Mouse (Mus musculus) hindbrain, embryonic 10.5 days (tissue): ENCODE measurements at regions not wholly inside any gene's neighbourhood (a gene's known extent, or its start where the extent isn't known, plus 50 kb on each side); places are given as distances from the start of the nearest gene placed in this dataset.
"Not testable (repeated sequence)": the region's sequence is repeated elsewhere in the genome, so short reads cannot be mapped to it uniquely, and the experiment has no call there.

ENCODE experiments used
- DNase-seq: peaks from one replicate; pipeline ENCODE4 v3.0.0-alpha.2; 2017; ENCODE audit warnings: low spot score
- H3K27ac ChIP-seq: fragments of 300-500 bp; sonication (generic); 2 replicates; pipeline ENCODE4 v1.5.1; 2016; ENCODE audit warnings: mild to moderate bottlenecking, moderate library complexity
- H3K27me3 ChIP-seq: fragments of 300-500 bp; sonication (generic); 2 replicates; pipeline ENCODE4 v1.6.1; 2016; ENCODE audit warnings: mild to moderate bottlenecking; ENCODE audit not compliant: poor library complexity, insufficient read depth, severe bottlenecking
- H3K36me3 ChIP-seq: fragments of 300-500 bp; sonication (generic); 2 replicates; pipeline ENCODE4 v1.6.1; 2016; ENCODE audit warnings: mild to moderate bottlenecking, moderate library complexity
- H3K4me1 ChIP-seq: fragments of 300-500 bp; sonication (generic); replicated peaks from 2 replicates; pipeline ENCODE4 v1.6.1; 2016; ENCODE audit warnings: mild to moderate bottlenecking
- H3K4me3 ChIP-seq: fragments of 300-500 bp; sonication (generic); 2 replicates; pipeline ENCODE4 v1.5.1; 2016; ENCODE audit warnings: mild to moderate bottlenecking, moderate library complexity
- H3K9me3 ChIP-seq: fragments of 300-500 bp; sonication (generic); 2 replicates; pipeline ENCODE4 v1.6.1; 2016; ENCODE audit warnings: mild to moderate bottlenecking, moderate library complexity
- WGBS: fragments of 180-500 bp; shearing (Covaris S2); methylation state at CpG from one replicate; pipeline ENCODE4 v1.1.7; 2016; 5-methylcytosine and 5-hydroxymethylcytosine counted together

- no peak overlapping the region for H3K27ac ChIP-seq
- H3K9me3 ChIP-seq: no peaks in the 10 kb centered on the region
- no peaks in the 10 kb centered on the region for H3K27me3 ChIP-seq
- H3K4me3 ChIP-seq: no peak overlapping the region
- H3K36me3 ChIP-seq: no peaks in the 10 kb centered on the region
- 90% methylated on average over 1 of the region's 1 CpGs for WGBS
- H3K4me1 ChIP-seq: no peaks in the 10 kb centered on the region
- no peak for DNase-seq
These were observed 94.8 kb upstream of the Mdm1 start for GRCm38 (mm10) chr10:118046831-118047230.

- H3K9me3 ChIP-seq: no peaks in the 10 kb centered on the region
- no peaks in the 10 kb centered on the region for H3K4me1 ChIP-seq
- WGBS: 94% methylated on average over 10 of the region's 10 CpGs
- DNase-seq: no peak
- no peaks in the 10 kb centered on the region for H3K27me3 ChIP-seq
- H3K4me3 ChIP-seq: no peak overlapping the region
- no peak overlapping the region for H3K27ac ChIP-seq
- no peaks in the 10 kb centered on the region for H3K36me3 ChIP-seq
These were observed 92.3 kb upstream of the Mdm1 start for GRCm38 (mm10) chr10:118049330-118049729.

GRCm38 (mm10) chr10:118050152-118050641, 91.4 kb upstream of the Mdm1 start:
- WGBS: 91% methylated on average over 5 of the region's 5 CpGs
- no peaks in the 10 kb centered on the region for H3K4me1 ChIP-seq
- no peaks in the 10 kb centered on the region for H3K9me3 ChIP-seq
- no peak overlapping the region for H3K27ac ChIP-seq
- no peaks in the 10 kb centered on the region for H3K27me3 ChIP-seq
- H3K4me3 ChIP-seq: no peak overlapping the region
- H3K36me3 ChIP-seq: no peaks in the 10 kb centered on the region
- DNase-seq: no peak

GRCm38 (mm10) chr10:118052042-118052441, 89.6 kb upstream of the Mdm1 start:
- no peak for DNase-seq
- Histone ChIP-seq H3K4me3 (no peak overlapping the region), H3K27me3 (no peaks in the 10 kb centered on the region), H3K27ac (no peak overlapping the region), H3K4me1 (no peaks in the 10 kb centered on the region), H3K36me3 (no peaks in the 10 kb centered on the region), H3K9me3 (no peaks in the 10 kb centered on the region)
- 77% methylated on average over 11 of the region's 11 CpGs for WGBS

- 82% methylated on average over 12 of the region's 12 CpGs for WGBS
- no peak for DNase-seq
These were observed 89.1 kb upstream of the Mdm1 start for GRCm38 (mm10) chr10:118052477-118052876.

GRCm38 (mm10) chr10:118053037-118053436, 88.6 kb upstream of the Mdm1 start:
- no peaks in the 10 kb centered on the region for H3K27me3 ChIP-seq
- no peaks in the 10 kb centered on the region for H3K36me3 ChIP-seq
- H3K27ac ChIP-seq: no peak overlapping the region
- DNase-seq: no peak
- H3K4me3 ChIP-seq: no peak overlapping the region
- no peaks in the 10 kb centered on the region for H3K9me3 ChIP-seq
- H3K4me1 ChIP-seq: no peaks in the 10 kb centered on the region
- 91% methylated on average over 5 of the region's 5 CpGs for WGBS

More at GRCm38 (mm10) chr10:118052477-118052876, 89.1 kb upstream of the Mdm1 start:
- Histone ChIP-seq H3K9me3 (no peaks in the 10 kb centered on the region), H3K27ac (no peak overlapping the region), H3K27me3 (no peaks in the 10 kb centered on the region), H3K36me3 (no peaks in the 10 kb centered on the region), H3K4me1 (no peaks in the 10 kb centered on the region), H3K4me3 (no peak overlapping the region)

GRCm38 (mm10) chr10:118056789-118057271, 84.8 kb upstream of the Mdm1 start:
- no peaks in the 10 kb centered on the region for H3K27me3 ChIP-seq
- no peak overlapping the region for H3K4me3 ChIP-seq
- H3K27ac ChIP-seq: no peak overlapping the region
- H3K36me3 ChIP-seq: no peaks in the 10 kb centered on the region
- 68% methylated on average over 9 of the region's 9 CpGs for WGBS
- no peak for DNase-seq
- no peaks in the 10 kb centered on the region for H3K4me1 ChIP-seq
- no peaks in the 10 kb centered on the region for H3K9me3 ChIP-seq

- Histone ChIP-seq H3K27ac (no peak overlapping the region), H3K27me3 (no peaks in the 10 kb centered on the region), H3K4me1 (no peaks in the 10 kb centered on the region), H3K4me3 (no peak overlapping the region), H3K9me3 (no peaks in the 10 kb centered on the region; the same call in 1 of the 2 replicates), H3K36me3 (no peaks in the 10 kb centered on the region)
- no peak for DNase-seq
- 87% methylated on average over 3 of the region's 3 CpGs for WGBS
These were observed 84.1 kb upstream of the Mdm1 start for GRCm38 (mm10) chr10:118057516-118057915.

GRCm38 (mm10) chr10:118064816-118065216, 76.8 kb upstream of the Mdm1 start:
- H3K27me3 ChIP-seq: no peaks in the 10 kb centered on the region
- H3K4me1 ChIP-seq: no peaks in the 10 kb centered on the region
- 72% methylated on average over 7 of the region's 7 CpGs for WGBS
- peaks cover 3% of the 10 kb centered on the region; the same call in 1 of the 2 replicates for H3K9me3 ChIP-seq
- no peak for DNase-seq
- H3K36me3 ChIP-seq: no peaks in the 10 kb centered on the region
- H3K27ac ChIP-seq: no peak overlapping the region
- H3K4me3 ChIP-seq: no peak overlapping the region

- WGBS: 96% methylated on average over 9 of the region's 11 CpGs
- not testable (repeated sequence) for H3K27me3 ChIP-seq, H3K4me3 ChIP-seq, DNase-seq, H3K9me3 ChIP-seq, H3K4me1 ChIP-seq, H3K36me3 ChIP-seq, H3K27ac ChIP-seq
These were observed 65.3 kb upstream of the Mdm1 start for GRCm38 (mm10) chr10:118076341-118076740.

- 94% methylated on average over 5 of the region's 5 CpGs for WGBS
- no peak for DNase-seq
- Histone ChIP-seq H3K27me3 (no peaks in the 10 kb centered on the region), H3K4me3 (no peak overlapping the region), H3K27ac (no peak overlapping the region), H3K4me1 (no peaks in the 10 kb centered on the region), H3K36me3 (no peaks in the 10 kb centered on the region), H3K9me3 (peaks cover 5% of the 10 kb centered on the region; the same call in 1 of the 2 replicates)
These were observed 59.9 kb upstream of the Mdm1 start for GRCm38 (mm10) chr10:118081636-118082166.

GRCm38 (mm10) chr10:118083035-118083720, 58.4 kb upstream of the Mdm1 start:
- 0 out of 2 replicates have a peak, but pooled peaks cover 4% of the 10 kb centered on the region for H3K9me3 ChIP-seq
- no peak overlapping the region for H3K27ac ChIP-seq
- no peaks in the 10 kb centered on the region for H3K36me3 ChIP-seq
- no peak overlapping the region for H3K4me3 ChIP-seq
- no peak for DNase-seq
- WGBS: 90% methylated on average over 13 of the region's 13 CpGs
- peaks cover 8% of the 10 kb centered on the region for H3K4me1 ChIP-seq
- no peaks in the 10 kb centered on the region for H3K27me3 ChIP-seq

- Histone ChIP-seq H3K36me3 (no peaks in the 10 kb centered on the region), H3K4me3 (no peak overlapping the region), H3K4me1 (peaks cover 13% of the 10 kb centered on the region), H3K9me3 (0 out of 2 replicates have a peak, but pooled peaks cover 4% of the 10 kb centered on the region), H3K27ac (no peak overlapping the region), H3K27me3 (no peaks in the 10 kb centered on the region)
- DNase-seq: no peak
- WGBS: 93% methylated on average over 8 of the region's 8 CpGs
These were observed 57.9 kb upstream of the Mdm1 start for GRCm38 (mm10) chr10:118083721-118084075.
